Mouse (Mus musculus): ENCODE data around the gene Manbal.

GRCm38 (mm10) chr2:157384836-157385235, 17.4 kb downstream of the Manbal start:
- TF ChIP-seq CTCF (IDR thresholded peaks at IDR 0.05; ENCODE audit: borderline replicate concordance, extremely low read depth, insufficient read depth, insufficient read length): no peak
- TF ChIP-seq POLR2A (IDR thresholded peaks at IDR 0.05; ENCODE audit: borderline replicate concordance, extremely low read depth, insufficient read depth, insufficient read length, poor library complexity, severe bottlenecking): no peak

All from brain, embryonic 14.5 days (tissue).